Mouse (Mus musculus) testis, adult 2 months (tissue): Measurements from ENCODE around the gene Exph5.

Experiments
- CTCF ChIP-seq: fragments of 200-500 bp; IDR thresholded peaks from 2 replicates; pipeline ENCODE4 v1.5.1; 2012; ENCODE audit warnings: low read depth, mild to moderate bottlenecking, inconsistent platforms, low read length, moderate library complexity; ENCODE audit not compliant: control insufficient read depth, insufficient read depth, insufficient replicate concordance
- POLR2A ChIP-seq: fragments of 200-500 bp; IDR thresholded peaks from 2 replicates; pipeline ENCODE4 v1.6.1; 2012; ENCODE audit warnings: low read depth, mild to moderate bottlenecking, inconsistent platforms, low read length, moderate library complexity; ENCODE audit not compliant: control insufficient read depth

GRCm38 (mm10) chr9:53257772-53258171, 43.7 kb upstream of the Exph5 start:
- TF ChIP-seq POLR2A (no peak), CTCF (no peak)
